Mouse (Mus musculus) WW6 (cell line): Measurements from ENCODE around the gene Gm3012.
"Not testable (repeated sequence)": the region's sequence is repeated elsewhere in the genome, so short reads cannot be mapped to it uniquely, and the experiment has no call there.

Experiments
- DNase-seq: peaks from one replicate; pipeline ENCODE4 v3.0.0-alpha.2; 2013; ENCODE audit warnings: low read depth, low spot score

Gm3012 gene

DNA sequence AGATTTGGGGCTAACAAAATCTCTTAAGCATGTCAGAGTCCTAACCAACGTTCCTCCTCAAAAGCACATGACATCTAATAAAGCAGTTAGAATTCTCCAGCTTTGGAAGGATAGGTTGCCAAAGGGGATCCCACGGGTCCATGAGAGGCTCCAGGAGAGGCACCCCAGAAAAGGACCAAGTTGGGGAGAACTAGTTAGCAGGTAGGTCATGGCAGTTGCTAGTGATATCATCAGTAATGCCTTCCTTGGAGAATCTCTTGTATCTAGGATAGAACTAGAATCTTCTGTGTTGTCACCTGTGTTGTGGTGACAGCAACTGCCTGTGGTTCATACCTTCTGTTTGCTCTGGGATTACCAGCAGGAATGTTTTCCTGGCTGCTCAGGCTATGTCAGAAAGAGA lies at the start of gene Gm3012:
TSS of gene Gm3012 (plus strand) at position 301 of the 400 bp plus-strand sequence.
- DNase-seq: not testable (repeated sequence)

GRCm38 (mm10) chr14:3651730-3652129 lies 17.4 kb downstream of the Gm3012 start, which contains the start of gene Gm3020:
TSS of gene Gm3020 (plus strand) at chr14:3652030.
- not testable (repeated sequence) for DNase-seq

GRCm38 (mm10) chr14:3688483-3688882 lies 54.2 kb downstream of the Gm3012 start, which contains the start of gene Gm3043:
TSS of gene Gm3043 (plus strand) at chr14:3688783.
- DNase-seq: not testable (repeated sequence)
